Mouse (Mus musculus): ENCODE results near the gene Rtraf.

GRCm38 (mm10) chr14:19817949-19818348, 5.7 kb downstream of the Rtraf start:
- TF ChIP-seq CTCF (IDR thresholded peaks at IDR 0.05; ENCODE audit: extremely low read depth, insufficient read depth, low read length), result peak; percentile 93
- TF ChIP-seq POLR2A (IDR thresholded peaks at IDR 0.05; ENCODE audit: extremely low read depth, insufficient read depth, low read length), result no peak

Data from cortical plate, adult 2 months (tissue).